Mouse (Mus musculus) heart, postnatal 14 days (tissue): Measurements from ENCODE around the gene Anks1b. TPM values are rescaled to one million over a fixed set of nuclear protein-coding genes. Genes with fewer than 3 reads are reported as not detected.

ENCODE experiments used
- DNase-seq, 2 experiments: peaks; one replicate each; pipeline ENCODE4 v3.0.0; 2021 to 2022
- intact Hi-C: fragments of 180-260 bp; cut with DNase I; formaldehyde crosslinking; loops from one replicate; pipeline ENCODE4 v1.15.1; 2025
- total RNA-seq, 2 experiments: library from RNA; stranded (reverse); gene quantifications; 2 replicates each; pipeline ENCODE4 v1.2.3; 2021

The Anks1b gene
- total RNA-seq, 2 experiments from 2014 or later = 0.41 to 0.49 TPM

- no peak for DNase-seq
- intact Hi-C loops = no loop called here
Observed at GRCm38 (mm10) chr10:90531813-90532212, 658.5 kb downstream of the Anks1b start.

- no peak for DNase-seq
- intact Hi-C loops = no loop called here
Observed at GRCm38 (mm10) chr10:90535370-90535769, 662.1 kb downstream of the Anks1b start.

- intact Hi-C loops = no loop called here
- DNase-seq = no peak
Observed at GRCm38 (mm10) chr10:90546635-90547034, 673.3 kb downstream of the Anks1b start.

- intact Hi-C loops = no loop called here
- no peak for DNase-seq
Observed at GRCm38 (mm10) chr10:90562906-90563305, 689.6 kb downstream of the Anks1b start.

- intact Hi-C loops = no loop called here
Observed at GRCm38 (mm10) chr10:90576191-90577098, 703.1 kb downstream of the Anks1b start.

GRCm38 (mm10) chr10:90577099-90577461 lies 703.8 kb downstream of the Anks1b start:
- no peak for DNase-seq
- intact Hi-C loops = no loop called here

More at GRCm38 (mm10) chr10:90576191-90577098, 703.1 kb downstream of the Anks1b start:
- DNase-seq = peak in 1 of 2 experiments; percentile 2

- intact Hi-C loops = no loop called here
- no peak for DNase-seq
Observed at GRCm38 (mm10) chr10:90577777-90578176, 704.5 kb downstream of the Anks1b start.

- intact Hi-C loops = no loop called here
- DNase-seq = no peak
Observed at GRCm38 (mm10) chr10:90579970-90580369, 706.7 kb downstream of the Anks1b start.

GRCm38 (mm10) chr10:90584052-90584451 lies 710.7 kb downstream of the Anks1b start:
- intact Hi-C loops = no loop called here

GRCm38 (mm10) chr10:90596142-90596541 lies 722.8 kb downstream of the Anks1b start:
- intact Hi-C loops = no loop called here

More at GRCm38 (mm10) chr10:90584052-90584451, 710.7 kb downstream of the Anks1b start:
- no peak for DNase-seq

GRCm38 (mm10) chr10:90596576-90596975 lies 723.3 kb downstream of the Anks1b start:
- no peak for DNase-seq
- intact Hi-C loops = no loop called here

More at GRCm38 (mm10) chr10:90596142-90596541, 722.8 kb downstream of the Anks1b start:
- no peak for DNase-seq

GRCm38 (mm10) chr10:90599149-90599548 lies 725.8 kb downstream of the Anks1b start:
- intact Hi-C loops = no loop called here
- DNase-seq = no peak

GRCm38 (mm10) chr10:90599726-90600531 lies 726.6 kb downstream of the Anks1b start:
- intact Hi-C loops = no loop called here
- no peak for DNase-seq

- no peak for DNase-seq
- intact Hi-C loops = no loop called here
Observed at GRCm38 (mm10) chr10:90607586-90607985, 734.3 kb downstream of the Anks1b start.

GRCm38 (mm10) chr10:90609437-90609836 lies 736.1 kb downstream of the Anks1b start:
- intact Hi-C loops = no loop called here
- DNase-seq = no peak

GRCm38 (mm10) chr10:90613051-90613450 lies 739.7 kb downstream of the Anks1b start:
- DNase-seq = no peak
- intact Hi-C loops = no loop called here

- intact Hi-C loops = no loop called here
- no peak for DNase-seq
Observed at GRCm38 (mm10) chr10:90615196-90615595, 741.9 kb downstream of the Anks1b start.

GRCm38 (mm10) chr10:90616622-90617021 lies 743.3 kb downstream of the Anks1b start:
- DNase-seq = no peak
- intact Hi-C loops = no loop called here

GRCm38 (mm10) chr10:90617664-90618296 lies 744.5 kb downstream of the Anks1b start:
- intact Hi-C loops = no loop called here
- DNase-seq = no peak

GRCm38 (mm10) chr10:90627532-90627931 lies 754.2 kb downstream of the Anks1b start:
- intact Hi-C loops = no loop called here
- no peak for DNase-seq
